Comparison of ENCODE assay signal across 11 mouse cellular contexts in the genomic region with DNA sequence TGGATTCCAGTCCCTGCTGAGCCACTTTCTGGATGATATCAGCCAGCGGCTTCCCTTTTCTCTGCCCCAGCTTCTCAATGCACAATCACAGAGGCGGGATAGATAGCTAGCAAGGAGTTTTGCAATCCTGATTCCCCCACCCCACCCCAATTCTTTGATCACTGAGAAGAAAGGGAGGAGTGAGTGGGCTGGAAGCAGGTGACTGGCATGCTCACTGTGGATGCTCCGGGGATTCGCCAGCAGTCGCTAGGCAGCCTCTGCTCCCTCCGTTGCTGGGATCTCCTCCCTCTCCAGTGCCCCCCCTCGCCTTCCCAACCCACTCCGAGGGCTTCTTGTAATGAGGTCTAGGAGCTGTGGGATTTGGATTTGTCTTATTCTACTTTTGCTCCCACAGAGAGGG. TPM values are rescaled to one million over a fixed set of nuclear protein-coding genes. Genes with fewer than 3 reads are reported as not detected.
DNase-seq lines count a peak whose midpoint lies in the region.
"Had no signal": no experiment of that assay in that cellular context is flagged by ENCODE, and none has a peak within 500 bp of the region (broad histone marks: within the 10 kb centered on the region; RNA-seq: fewer than 3 reads in every experiment).

No protein-coding gene starts in this region.

- intact Hi-C loops in left cerebral cortex, postnatal 25 days (cut with DNase I): no loop called here

- peak; percentile 41 to 48 for DNase-seq in layer of hippocampus, adult 18-20 months (ENCODE audit: low spot score in 2 of 2)
- no peak for DNase-seq in layer of hippocampus, postnatal 36 days
- DNase-seq in frontal cortex, adult 2 months (ENCODE audit: extremely low spot score in 1 of 2, low spot score in 1 of 2): peak; percentile 30 to 63
- DNase-seq in left cerebral cortex, postnatal 25 days (ENCODE audit: low spot score in 2 of 2): peak; percentile 45 to 49
- peak; percentile 70 for DNase-seq in right cerebral cortex, postnatal 14 days
- DNase-seq in adrenal gland, postnatal 4 days (ENCODE audit: low spot score in 2 of 2): no peak
- no peak for DNase-seq in kidney, adult 9 months
- DNase-seq in heart, adult 18-20 months: no peak
- DNase-seq: kidney, adult 11 months; lung, adult 2 months; thymus, adult 2 months had no signal

RNA-seq across cellular contexts. Expression of gene Epb41l1, which starts 12.5 kb away (rescaled TPM):
- total RNA-seq in layer of hippocampus, adult 18-20 months (2021): 100 to 1,000 TPM; 338 to 343 TPM
- 100 to 1,000 TPM; 317 to 355 TPM for total RNA-seq in layer of hippocampus, postnatal 36 days (2021)
- polyA plus RNA-seq in frontal cortex, adult 2 months (2012; rRNA removed): 211 and 225 TPM in 2 replicates
- total RNA-seq in left cerebral cortex, postnatal 25 days (2021): 100 to 1,000 TPM; 349 to 370 TPM
- total RNA-seq in adrenal gland, postnatal 4 days (2021): 10 to 100 TPM; 54.3 to 56.1 TPM
- total RNA-seq in heart, adult 18-20 months (2021): 10 to 100 TPM in 1 of 2 experiments, 1 to 10 TPM in 1; 7.5 to 10.5 TPM

Comparison
In these comparisons a context has a peak if more than half of its experiments do, and no peak if none do; other contexts are left out.
1. DNase-seq: peak in layer of hippocampus, adult 18-20 months (2 of 2), frontal cortex, adult 2 months (2 of 2), left cerebral cortex, postnatal 25 days (2 of 2) and right cerebral cortex, postnatal 14 days (single experiment); none in layer of hippocampus, postnatal 36 days (0 of 2), adrenal gland, postnatal 4 days (0 of 2), kidney, adult 9 months (single experiment) and heart, adult 18-20 months (0 of 2).
2. RNA of gene Epb41l1, which starts 12.5 kb away (total RNA-seq): 349 to 370 TPM in left cerebral cortex, postnatal 25 days, 317 to 355 TPM in layer of hippocampus, postnatal 36 days and 338 to 343 TPM in layer of hippocampus, adult 18-20 months; 54.3 to 56.1 TPM in adrenal gland, postnatal 4 days and 7.5 to 10.5 TPM in heart, adult 18-20 months; every median in the first group is over 4 times any median in the second.